Mouse (Mus musculus): Measurements from ENCODE around the gene B430218F22Rik. TPM values are rescaled to one million over a fixed set of nuclear protein-coding genes. Genes with fewer than 3 reads are reported as not detected.

Gene B430218F22Rik
- polyA plus RNA-seq, 1 experiment from 2014 or later, result 0.84 TPM

DNA sequence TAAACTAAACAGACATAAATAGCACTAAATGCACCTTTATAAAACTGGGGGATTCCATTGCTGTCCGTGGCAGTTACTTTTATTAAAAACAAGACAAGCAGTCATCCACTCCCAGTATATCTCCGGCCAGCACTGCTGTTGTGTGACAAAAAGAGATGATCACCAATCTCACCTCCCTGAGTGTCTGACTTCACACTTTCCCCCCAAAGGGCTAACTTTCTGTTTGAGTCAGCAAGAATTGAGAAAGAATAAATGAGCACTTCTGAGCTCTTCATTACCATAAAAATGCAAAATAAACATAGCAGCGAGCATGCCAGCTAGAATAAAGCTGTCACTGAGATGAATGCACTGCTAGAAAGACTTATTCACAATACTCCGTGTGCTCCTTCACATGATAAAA lies 31.7 kb downstream of the B430218F22Rik start:
- H3K9me3 ChIP-seq, result no peaks in the 10 kb centered on the region
- no peak overlapping the region for H3K27ac ChIP-seq
- no peaks in the 10 kb centered on the region for H3K27me3 ChIP-seq (ENCODE audit: poor library complexity, severe bottlenecking)
- WGBS, result 71% methylated on average over 4 of the region's 4 CpGs
- H3K4me1 ChIP-seq, result no peaks in the 10 kb centered on the region
- DNase-seq (ENCODE audit: extremely low spot score, low spot score), result no peak
- no peak overlapping the region for H3K4me3 ChIP-seq
- H3K36me3 ChIP-seq (replicated peaks), result no peaks in the 10 kb centered on the region

GRCm38 (mm10) chr13:118420408-118420807 lies 34.0 kb downstream of the B430218F22Rik start:
- Histone ChIP-seq H3K4me3 (no peak overlapping the region), H3K27me3 (ENCODE audit: poor library complexity, severe bottlenecking) (no peaks in the 10 kb centered on the region), H3K36me3 (replicated peaks) (no peaks in the 10 kb centered on the region), H3K27ac (no peak overlapping the region), H3K9me3 (no peaks in the 10 kb centered on the region), H3K4me1 (no peaks in the 10 kb centered on the region)
- no peak for DNase-seq (ENCODE audit: extremely low spot score, low spot score)
- WGBS, result 90% methylated on average over 1 of the region's 1 CpGs

- DNase-seq (ENCODE audit: extremely low spot score, low spot score), result no peak
- Histone ChIP-seq H3K27me3 (ENCODE audit: poor library complexity, severe bottlenecking) (no peaks in the 10 kb centered on the region), H3K36me3 (replicated peaks) (no peaks in the 10 kb centered on the region), H3K4me1 (no peaks in the 10 kb centered on the region), H3K4me3 (no peak overlapping the region), H3K9me3 (no peaks in the 10 kb centered on the region), H3K27ac (no peak overlapping the region)
- 88% methylated on average over 1 of the region's 1 CpGs for WGBS
Observed at GRCm38 (mm10) chr13:118420847-118421246, 34.4 kb downstream of the B430218F22Rik start.

Other genes with a start within 250 kb of the B430218F22Rik start
- 36.9 and 40.8 TPM in 2 replicates for gene Mrps30, start 622 bp downstream of the B430218F22Rik start, polyA plus RNA-seq (2016; fragmentation: Nextera tagmentation; extraction: Ambion mirVana)

All from forebrain, embryonic 10.5 days (tissue).